Mouse (Mus musculus) myocyte (in vitro differentiated cells): ENCODE measurements at regions not wholly inside any gene's neighbourhood (a gene's known extent, or its start where the extent isn't known, plus 50 kb on each side); places are given as distances from the start of the nearest gene placed in this dataset.
A peak's percentile ranks its signal among the peaks of the same experiment; 100 is the strongest.

Experiments
- H3K27me3 ChIP-seq: one replicate; pipeline ENCODE4 v1.6.1; 2011; ENCODE audit not compliant: control insufficient read depth, insufficient read depth, insufficient read length
- H3K36me3 ChIP-seq: one replicate; pipeline ENCODE4 v1.6.1; 2011; ENCODE audit not compliant: control insufficient read depth, insufficient read depth
- H3K4me2 ChIP-seq: one replicate; pipeline ENCODE4 v1.6.1; 2011; ENCODE audit warnings: low read depth, control low read depth
- H3K4me3 ChIP-seq: one replicate; pipeline ENCODE4 v1.5.1; 2011; ENCODE audit warnings: mild to moderate bottlenecking, control low read depth, moderate library complexity
- H3K79me2 ChIP-seq: one replicate; pipeline ENCODE4 v1.6.1; 2011; ENCODE audit not compliant: control insufficient read depth, insufficient read depth
- H3ac ChIP-seq: one replicate; pipeline ENCODE4 v1.6.1; 2011; ENCODE audit not compliant: control insufficient read depth, insufficient read length
- CEBPB ChIP-seq: IDR thresholded peaks from 2 replicates; pipeline ENCODE4 v1.6.1; 2011; ENCODE audit warnings: mild to moderate bottlenecking, moderate library complexity; ENCODE audit not compliant: poor library complexity, insufficient read depth, severe bottlenecking
- E2F4 ChIP-seq: IDR thresholded peaks from one replicate; pipeline ENCODE4 v1.6.1; 2011; ENCODE audit warnings: mild to moderate bottlenecking, control low read depth, moderate library complexity; ENCODE audit not compliant: insufficient read depth
- MAX ChIP-seq: IDR thresholded peaks from one replicate; pipeline ENCODE4 v1.6.1; 2011; ENCODE audit warnings: low read depth, mild to moderate bottlenecking, control low read depth
- MYOD1 ChIP-seq, 3 experiments: IDR thresholded peaks; one replicate each; pipeline ENCODE4 v1.6.1; 2011; ENCODE audit warnings: control low read depth in 2 of 3, low read depth in 2 of 3, mild to moderate bottlenecking in 2 of 3, moderate library complexity in 1 of 3; ENCODE audit not compliant: insufficient read length in 2 of 3, control insufficient read depth in 1 of 3
- MYOG ChIP-seq, 3 experiments: IDR thresholded peaks; one replicate each; pipeline ENCODE4 v1.6.1; 2011; ENCODE audit warnings: control low read depth in 2 of 3, low read depth in 2 of 3, mild to moderate bottlenecking in 2 of 3; ENCODE audit not compliant: insufficient read length in 2 of 3, control insufficient read depth in 1 of 3, insufficient read depth in 1 of 3
- POLR2A ChIP-seq: IDR thresholded peaks from one replicate; pipeline ENCODE4 v1.6.1; 2011; ENCODE audit warnings: low read depth, mild to moderate bottlenecking, control low read depth, moderate library complexity; ENCODE audit not compliant: insufficient read length
- POLR2AphosphoS2 ChIP-seq: IDR thresholded peaks from one replicate; pipeline ENCODE4 v1.6.1; 2011; ENCODE audit warnings: low read depth, control low read depth; ENCODE audit not compliant: insufficient read length
- REST ChIP-seq: IDR thresholded peaks from one replicate; pipeline ENCODE4 v1.6.1; 2011; ENCODE audit warnings: mild to moderate bottlenecking, control low read depth, moderate library complexity; ENCODE audit not compliant: insufficient read depth, insufficient read length
- SRF ChIP-seq: IDR thresholded peaks from one replicate; pipeline ENCODE4 v1.6.1; 2011; ENCODE audit warnings: low read depth; ENCODE audit not compliant: control insufficient read depth, insufficient read length
- TCF12 ChIP-seq: IDR thresholded peaks from one replicate; pipeline ENCODE4 v1.6.1; 2011; ENCODE audit warnings: mild to moderate bottlenecking, control low read depth; ENCODE audit not compliant: poor library complexity, insufficient read depth, severe bottlenecking
- TCF3 ChIP-seq: IDR thresholded peaks from one replicate; pipeline ENCODE4 v1.6.1; 2011; ENCODE audit warnings: low read depth, control low read depth; ENCODE audit not compliant: insufficient read length
- USF1 ChIP-seq: IDR thresholded peaks from one replicate; pipeline ENCODE4 v1.6.1; 2011; ENCODE audit warnings: low read depth, mild to moderate bottlenecking, control low read depth, moderate library complexity

GRCm38 (mm10) chr14:72786929-72787328 lies 77.1 kb upstream of the Fndc3a start:
- no peak overlapping the region for H3ac ChIP-seq
- no peak for TF ChIP-seq POLR2AphosphoS2
- no peak for TF ChIP-seq USF1
- no peak for TF ChIP-seq POLR2A
- no peak for TF ChIP-seq CEBPB
- TF ChIP-seq MAX: no peak
- TF ChIP-seq TCF3: no peak
- no peak for TF ChIP-seq MYOG (IDR thresholded peaks at IDR 0.05; ENCODE audit: control insufficient read depth in 1 of 3, insufficient read depth in 1 of 3, insufficient read length in 2 of 3, low read depth in 2 of 3)
- TF ChIP-seq REST: no peak
- TF ChIP-seq MYOD1 (IDR thresholded peaks at IDR 0.05; ENCODE audit: control insufficient read depth in 1 of 3, insufficient read length in 2 of 3, low read depth in 2 of 3): no peak

DNA sequence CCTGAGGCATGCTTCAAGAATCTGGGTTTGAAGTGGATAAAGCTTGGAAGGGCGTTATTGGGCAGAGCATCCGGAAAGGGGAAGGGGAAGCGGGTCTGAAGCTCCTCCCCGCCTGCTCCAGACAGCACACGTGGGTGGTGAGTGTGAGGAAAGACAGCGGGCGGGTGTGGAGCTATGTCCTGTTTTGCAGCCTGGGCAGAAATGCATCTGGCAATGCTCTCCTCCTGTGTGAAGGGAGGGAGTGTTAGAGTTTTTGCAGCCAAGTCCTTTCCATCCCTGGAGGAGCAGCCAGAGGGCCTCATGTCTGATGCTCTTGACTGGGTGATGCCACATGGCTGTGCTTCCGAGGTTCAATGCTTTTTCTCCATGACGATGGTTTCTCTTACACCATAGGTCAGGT lies 73.4 kb upstream of the Fndc3a start:
- peak overlapping the region; percentile 35 for H3K4me2 ChIP-seq

More at GRCm38 (mm10) chr14:72786929-72787328, 77.1 kb upstream of the Fndc3a start:
- Histone ChIP-seq H3K27me3 (no peaks in the 10 kb centered on the region), H3K79me2 (no peaks in the 10 kb centered on the region), H3K36me3 (no peaks in the 10 kb centered on the region), H3K4me3 (no peak overlapping the region), H3K4me2 (no peak overlapping the region)

DNA sequence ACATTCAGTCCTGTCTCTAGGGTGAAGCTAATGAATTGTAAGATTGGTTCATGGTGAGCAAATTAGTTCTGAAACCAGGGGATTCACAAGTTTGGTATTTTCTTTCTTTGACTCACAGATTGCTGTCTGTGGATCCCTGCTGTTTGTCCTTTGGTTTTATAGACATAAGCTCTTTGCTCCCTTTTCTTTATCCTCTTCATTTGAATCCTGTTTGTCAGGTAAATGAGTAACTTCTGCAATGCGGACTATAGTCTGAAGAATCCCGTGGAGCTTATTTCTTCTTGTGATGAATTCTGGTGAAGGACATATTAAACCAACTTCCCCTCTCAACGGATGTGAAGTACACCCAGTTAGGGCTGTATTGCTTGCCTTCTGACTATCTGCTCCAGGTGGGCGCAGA lies 69.6 kb upstream of the Fndc3a start:
- Histone ChIP-seq H3K79me2 (no peaks in the 10 kb centered on the region), H3K4me3 (no peak overlapping the region), H3K27me3 (no peaks in the 10 kb centered on the region), H3ac (no peak overlapping the region), H3K4me2 (no peak overlapping the region), H3K36me3 (no peaks in the 10 kb centered on the region)
- no peak for TF ChIP-seq CEBPB
- TF ChIP-seq REST: no peak
- no peak for TF ChIP-seq USF1
- TF ChIP-seq MYOG (IDR thresholded peaks at IDR 0.05; ENCODE audit: control insufficient read depth in 1 of 3, insufficient read depth in 1 of 3, insufficient read length in 2 of 3, low read depth in 2 of 3): no peak
- TF ChIP-seq TCF3: no peak
- TF ChIP-seq MAX: no peak
- no peak for TF ChIP-seq E2F4
- no peak for TF ChIP-seq TCF12
- no peak for TF ChIP-seq MYOD1 (IDR thresholded peaks at IDR 0.05; ENCODE audit: control insufficient read depth in 1 of 3, insufficient read length in 2 of 3, low read depth in 2 of 3)
- TF ChIP-seq POLR2AphosphoS2: no peak
- no peak for TF ChIP-seq POLR2A
- TF ChIP-seq SRF: no peak

More for the DNA sequence above, 73.4 kb upstream of the Fndc3a start:
- Histone ChIP-seq H3K27me3 (no peaks in the 10 kb centered on the region), H3K79me2 (no peaks in the 10 kb centered on the region), H3ac (no peak overlapping the region), H3K36me3 (no peaks in the 10 kb centered on the region), H3K4me3 (no peak overlapping the region)
- TF ChIP-seq REST: no peak
- peak in 1 of 3 experiments; percentile 8 for TF ChIP-seq MYOD1 (IDR thresholded peaks at IDR 0.05; ENCODE audit: control insufficient read depth in 1 of 3, insufficient read length in 2 of 3, low read depth in 2 of 3)
- peak; percentile 6 for TF ChIP-seq MAX

- no peak overlapping the region for H3K4me3 ChIP-seq
- no peaks in the 10 kb centered on the region for H3K79me2 ChIP-seq
- no peak overlapping the region for H3K4me2 ChIP-seq
- H3K36me3 ChIP-seq: no peaks in the 10 kb centered on the region
- no peaks in the 10 kb centered on the region for H3K27me3 ChIP-seq
- H3ac ChIP-seq: no peak overlapping the region
- no peak for TF ChIP-seq MYOD1 (IDR thresholded peaks at IDR 0.05; ENCODE audit: control insufficient read depth in 1 of 3, insufficient read length in 2 of 3, low read depth in 2 of 3)
These were observed 69.0 kb upstream of the Fndc3a start for GRCm38 (mm10) chr14:72778756-72779155.

GRCm38 (mm10) chr14:72777927-72778560 lies 68.2 kb upstream of the Fndc3a start:
- Histone ChIP-seq H3K4me3 (no peak overlapping the region), H3ac (no peak overlapping the region), H3K4me2 (peak overlapping the region; percentile 29), H3K27me3 (no peaks in the 10 kb centered on the region), H3K36me3 (no peaks in the 10 kb centered on the region), H3K79me2 (no peaks in the 10 kb centered on the region)
- TF ChIP-seq E2F4 (no peak), TCF3 (no peak), MYOG (IDR thresholded peaks at IDR 0.05; ENCODE audit: control insufficient read depth in 1 of 3, insufficient read depth in 1 of 3, insufficient read length in 2 of 3, low read depth in 2 of 3) (no peak), CEBPB (no peak), USF1 (no peak), MYOD1 (IDR thresholded peaks at IDR 0.05; ENCODE audit: control insufficient read depth in 1 of 3, insufficient read length in 2 of 3, low read depth in 2 of 3) (no peak)
